Mouse (Mus musculus): ENCODE results near the gene Blnk. TPM values are rescaled to one million over a fixed set of nuclear protein-coding genes. Genes with fewer than 3 reads are reported as not detected.

Gene Blnk
- polyA plus RNA-seq, 1 experiment from 2014 or later = 1.5 TPM

DNA sequence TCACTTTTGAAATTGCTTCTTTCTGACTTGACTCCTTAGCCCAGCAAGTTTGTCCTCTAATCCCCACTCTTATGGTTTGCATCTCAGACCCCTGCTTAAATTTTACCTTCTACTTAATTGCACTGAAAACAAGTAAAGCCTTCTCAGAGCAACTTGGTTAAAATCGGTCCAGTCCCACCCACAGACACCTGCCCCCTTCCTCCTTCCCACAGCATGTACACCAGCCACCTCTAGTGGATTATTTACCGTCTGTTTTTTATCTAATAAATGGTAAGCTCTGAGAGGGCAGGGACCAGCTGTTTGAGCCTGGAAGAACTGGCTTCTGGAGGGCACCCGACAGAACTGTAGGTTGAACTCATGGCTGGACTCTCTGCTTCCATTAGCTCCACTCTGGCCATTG, 26.2 kb upstream of the Blnk start:
- Histone ChIP-seq H3K36me3 (replicated peaks) (no peaks in the 10 kb centered on the region), H3K27me3 (peaks cover 4% of the 10 kb centered on the region; the same call in 1 of the 2 replicates), H3K4me2 (no peak overlapping the region), H3K4me3 (replicated peaks) (no peak overlapping the region), H3K9me3 (replicated peaks) (no peaks in the 10 kb centered on the region), H3K9ac (no peak overlapping the region), H3K4me1 (replicated peaks) (peaks cover 3% of the 10 kb centered on the region; the same call in 1 of the 2 replicates), H3K27ac (replicated peaks) (no peak overlapping the region)
- WGBS (ENCODE audit: insufficient replicate concordance) = 51% methylated on average over 3 of the region's 3 CpGs
- no peak for ATAC-seq (ENCODE audit: insufficient read depth)

DNA sequence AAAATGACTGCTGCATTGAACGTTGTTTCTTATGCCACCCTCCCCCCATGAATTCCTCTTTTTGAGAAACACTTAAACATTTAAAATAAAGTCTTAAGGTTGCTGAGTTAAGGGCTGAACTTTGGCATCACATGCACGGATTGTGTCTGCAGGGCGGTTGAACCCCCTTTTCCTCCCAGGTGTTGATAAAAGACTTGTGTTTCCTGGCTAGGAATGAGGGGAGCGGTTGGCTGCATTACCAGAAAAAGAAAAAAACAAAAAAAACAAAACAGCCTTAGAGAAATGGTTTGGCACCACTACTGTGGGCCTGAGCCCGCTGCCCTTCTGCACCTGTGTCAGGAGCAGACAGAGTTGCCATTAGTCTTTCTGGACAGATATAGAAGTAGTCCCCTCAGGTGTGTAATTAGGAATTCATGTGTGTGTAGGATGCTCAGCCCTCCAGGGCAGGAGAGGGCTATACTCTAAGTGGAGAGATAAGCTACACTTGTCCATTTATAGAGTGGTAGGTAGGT, 24.9 kb upstream of the Blnk start:
- H3K27ac ChIP-seq (replicated peaks) = no peak overlapping the region
- H3K4me3 ChIP-seq (replicated peaks) = no peak overlapping the region
- H3K4me1 ChIP-seq (replicated peaks) = peaks cover 3% of the 10 kb centered on the region; the same call in 1 of the 2 replicates
- H3K27me3 ChIP-seq = peaks cover 8% of the 10 kb centered on the region; the same call in 1 of the 2 replicates
- no peak overlapping the region for H3K4me2 ChIP-seq
- no peak for ATAC-seq (ENCODE audit: insufficient read depth)
- H3K36me3 ChIP-seq (replicated peaks) = no peaks in the 10 kb centered on the region
- no peak overlapping the region for H3K9ac ChIP-seq
- no peaks in the 10 kb centered on the region for H3K9me3 ChIP-seq (replicated peaks)
- WGBS (ENCODE audit: insufficient replicate concordance) = 44% methylated on average over 5 of the region's 5 CpGs

DNA sequence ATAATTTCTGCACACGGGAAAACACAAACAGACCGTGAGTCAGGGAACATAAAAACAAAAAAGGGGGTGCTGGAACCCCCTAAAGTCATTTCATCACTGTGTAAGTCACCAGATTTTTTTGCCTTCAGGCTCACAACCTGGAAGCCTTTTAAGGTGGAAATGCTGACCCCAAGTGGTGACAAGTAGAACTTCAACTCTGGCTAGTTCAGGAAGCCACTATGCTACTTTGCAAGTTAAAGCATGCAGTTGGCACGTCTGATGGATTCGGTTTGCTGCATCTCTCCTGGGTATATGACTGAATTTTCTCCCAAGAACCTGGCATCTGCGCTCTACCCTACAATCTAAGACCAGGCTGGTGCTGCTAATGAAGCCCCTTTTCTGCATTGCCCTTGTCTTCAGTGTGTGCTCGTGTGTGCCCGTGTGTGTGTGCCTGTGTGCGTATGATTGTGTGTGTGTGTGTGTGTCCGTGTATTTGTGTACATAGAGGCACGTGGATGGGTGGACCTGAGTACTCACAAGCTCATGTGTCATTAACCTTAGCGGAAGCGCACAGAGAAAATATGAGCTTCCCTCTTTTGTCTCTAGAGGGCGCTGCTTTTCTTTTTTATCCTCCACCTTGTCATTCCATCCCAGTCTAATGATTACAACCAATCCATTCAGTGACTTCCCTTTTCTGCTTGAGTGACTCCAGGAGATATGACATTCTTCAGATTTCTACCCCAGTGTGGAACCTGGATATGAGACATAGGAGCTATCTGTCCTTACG, 21.8 kb upstream of the Blnk start:
- H3K4me3 ChIP-seq (replicated peaks) = 0 out of 2 replicates have a peak overlapping the region, but pooled peaks have one; percentile 20
- no peaks in the 10 kb centered on the region for H3K9me3 ChIP-seq (replicated peaks)
- WGBS (ENCODE audit: insufficient replicate concordance) = 10% methylated on average over 14 of the region's 14 CpGs
- peaks cover 3% of the 10 kb centered on the region; the same call in 1 of the 2 replicates for H3K4me1 ChIP-seq (replicated peaks)
- no peaks in the 10 kb centered on the region for H3K36me3 ChIP-seq (replicated peaks)
- H3K27ac ChIP-seq (replicated peaks) = no peak overlapping the region
- no peak overlapping the region for H3K9ac ChIP-seq
- peak; percentile 31; the same call in 1 of the 2 replicates for ATAC-seq (ENCODE audit: insufficient read depth)
- H3K4me2 ChIP-seq = peak overlapping the region; percentile 59
- H3K27me3 ChIP-seq = peaks cover 27% of the 10 kb centered on the region

DNA sequence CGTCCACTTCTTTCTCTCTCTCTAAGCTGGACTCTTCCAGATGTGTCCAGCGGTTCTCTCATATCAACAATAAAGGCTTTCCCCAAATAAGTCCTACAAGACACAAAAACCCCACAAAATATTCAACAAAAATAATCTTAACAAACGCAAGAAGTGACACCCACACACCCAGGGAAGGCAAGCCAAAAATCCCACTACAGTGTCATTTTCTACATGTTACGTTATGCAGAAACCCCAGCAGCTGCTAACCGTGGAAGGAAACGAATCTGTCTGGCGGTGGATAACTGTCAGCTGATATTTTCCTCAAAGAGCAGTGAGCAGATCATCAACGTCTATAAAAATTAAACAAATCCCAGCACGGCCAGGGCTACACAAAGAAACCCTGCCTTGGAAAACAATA, 19.7 kb upstream of the Blnk start:
- Histone ChIP-seq H3K9ac (no peak overlapping the region), H3K4me2 (no peak overlapping the region), H3K9me3 (replicated peaks) (no peaks in the 10 kb centered on the region), H3K27me3 (peaks cover 30% of the 10 kb centered on the region), H3K36me3 (replicated peaks) (no peaks in the 10 kb centered on the region), H3K4me1 (replicated peaks) (peaks cover 3% of the 10 kb centered on the region; the same call in 1 of the 2 replicates), H3K27ac (replicated peaks) (no peak overlapping the region), H3K4me3 (replicated peaks) (no peak overlapping the region)
- 16% methylated on average over 9 of the region's 9 CpGs for WGBS (ENCODE audit: insufficient replicate concordance)
- ATAC-seq (ENCODE audit: insufficient read depth) = no peak

DNA sequence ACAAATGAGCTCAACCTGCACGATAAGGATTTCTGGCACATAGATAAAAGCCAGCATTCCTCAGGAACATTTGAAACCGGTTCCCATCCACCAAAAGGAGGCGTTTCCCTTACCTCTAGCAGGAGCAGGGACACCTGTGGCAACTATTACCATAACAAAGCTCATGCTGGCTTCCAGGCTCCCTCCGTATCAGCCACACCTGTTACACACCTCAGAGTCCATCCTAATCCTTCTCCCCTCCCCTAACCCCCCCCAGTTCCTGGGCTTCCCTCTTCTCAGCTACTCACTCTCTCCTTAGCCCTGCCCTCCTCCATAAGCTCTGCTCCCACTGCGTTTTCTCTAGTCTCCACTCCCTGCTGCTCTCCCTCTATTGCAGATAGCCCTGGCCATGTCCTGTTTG, 19.3 kb upstream of the Blnk start:
- Histone ChIP-seq H3K27ac (replicated peaks) (no peak overlapping the region), H3K4me3 (replicated peaks) (no peak overlapping the region), H3K9ac (no peak overlapping the region), H3K4me1 (replicated peaks) (peaks cover 3% of the 10 kb centered on the region; the same call in 1 of the 2 replicates), H3K4me2 (no peak overlapping the region), H3K36me3 (replicated peaks) (no peaks in the 10 kb centered on the region), H3K27me3 (peaks cover 30% of the 10 kb centered on the region), H3K9me3 (replicated peaks) (no peaks in the 10 kb centered on the region)
- ATAC-seq (ENCODE audit: insufficient read depth) = no peak
- WGBS (ENCODE audit: insufficient replicate concordance) = 17% methylated on average over 5 of the region's 5 CpGs

DNA sequence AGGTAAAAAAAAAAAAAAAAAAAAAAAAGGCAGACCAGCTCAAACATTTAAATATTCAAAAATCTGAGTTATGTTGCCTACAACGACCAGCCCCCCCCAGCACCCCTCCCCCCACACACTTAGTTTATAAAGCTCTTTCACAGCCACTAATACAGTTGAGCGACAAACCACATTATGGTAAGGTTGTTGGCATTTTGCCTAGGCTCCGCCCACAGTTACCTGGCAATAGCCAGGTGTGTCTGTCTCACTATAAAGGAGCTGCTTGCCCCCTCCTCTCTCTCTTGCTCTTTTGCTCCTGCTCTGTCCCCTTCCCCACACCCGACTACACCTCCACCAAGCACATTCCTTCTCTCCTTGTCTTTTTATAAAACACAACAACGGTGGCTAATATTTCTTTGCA, 17.3 kb upstream of the Blnk start:
- H3K27ac ChIP-seq (replicated peaks) = no peak overlapping the region
- no peak overlapping the region for H3K4me3 ChIP-seq (replicated peaks)
- no peak for ATAC-seq (ENCODE audit: insufficient read depth)
- peaks cover 3% of the 10 kb centered on the region; the same call in 1 of the 2 replicates for H3K4me1 ChIP-seq (replicated peaks)
- no peak overlapping the region for H3K9ac ChIP-seq
- no peak overlapping the region for H3K4me2 ChIP-seq
- H3K36me3 ChIP-seq (replicated peaks) = no peaks in the 10 kb centered on the region
- peaks cover 29% of the 10 kb centered on the region for H3K27me3 ChIP-seq
- H3K9me3 ChIP-seq (replicated peaks) = no peaks in the 10 kb centered on the region
- WGBS (ENCODE audit: insufficient replicate concordance) = 36% methylated on average over 5 of the region's 5 CpGs

DNA sequence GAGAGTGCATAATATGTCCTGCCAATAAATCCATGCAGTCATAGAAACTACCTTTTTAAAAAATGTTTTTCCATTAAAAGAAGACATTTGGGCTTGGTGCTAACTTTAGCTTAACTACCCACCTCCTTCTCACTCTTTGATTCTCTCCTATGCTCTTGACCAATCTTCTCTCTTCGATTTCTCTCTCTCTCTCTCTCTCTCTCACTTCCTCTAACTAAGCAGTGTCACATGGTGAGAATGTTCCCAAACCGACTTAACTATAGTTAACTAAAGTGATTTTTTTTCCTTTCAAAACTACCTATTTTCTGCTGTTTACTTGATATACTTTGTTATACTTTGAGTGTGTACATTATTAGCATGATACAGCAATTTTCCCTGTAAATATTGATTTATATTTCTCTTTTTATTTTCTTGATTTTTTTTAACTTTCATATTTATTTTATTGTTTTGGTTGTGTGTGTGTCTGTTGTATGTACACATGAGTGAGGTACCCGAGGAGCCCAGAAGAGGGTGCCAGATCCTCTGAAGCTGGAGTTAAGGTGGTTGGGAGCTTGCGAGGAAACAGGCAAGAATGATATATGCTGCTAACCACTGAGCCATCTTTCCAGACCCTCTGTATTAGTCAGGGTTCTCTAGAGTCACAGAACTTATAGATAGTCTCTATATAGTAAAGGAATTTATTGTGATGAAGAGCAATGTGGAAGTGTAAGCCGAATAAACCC, 14.5 kb upstream of the Blnk start:
- WGBS (ENCODE audit: insufficient replicate concordance) = 57% methylated on average over 5 of the region's 5 CpGs
- Histone ChIP-seq H3K9ac (no peak overlapping the region), H3K4me2 (no peak overlapping the region), H3K4me1 (replicated peaks) (no peaks in the 10 kb centered on the region), H3K27me3 (peaks cover 22% of the 10 kb centered on the region), H3K27ac (replicated peaks) (no peak overlapping the region), H3K36me3 (replicated peaks) (no peaks in the 10 kb centered on the region), H3K4me3 (replicated peaks) (no peak overlapping the region), H3K9me3 (replicated peaks) (no peaks in the 10 kb centered on the region)
- no peak for ATAC-seq (ENCODE audit: insufficient read depth)

DNA sequence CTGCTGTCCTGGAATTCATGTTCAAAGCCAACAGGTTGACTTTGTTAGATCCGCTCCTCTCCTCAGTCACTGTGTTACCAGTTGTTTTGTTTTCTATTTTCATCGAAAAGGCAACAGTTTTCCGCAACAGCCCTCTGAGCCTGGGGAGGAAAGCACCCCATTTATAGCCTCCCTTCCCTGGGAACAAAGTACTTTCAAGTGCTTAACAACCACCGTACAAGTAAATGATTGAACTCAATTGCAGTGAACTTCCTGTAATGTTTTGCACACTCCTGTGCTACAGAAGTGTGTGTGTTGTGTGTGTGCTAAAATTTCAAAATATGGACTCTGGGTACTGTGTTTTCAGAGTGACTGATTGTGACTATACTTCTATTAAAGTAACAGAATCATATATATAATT, 13.4 kb upstream of the Blnk start:
- Histone ChIP-seq H3K36me3 (replicated peaks) (no peaks in the 10 kb centered on the region), H3K4me1 (replicated peaks) (no peaks in the 10 kb centered on the region), H3K27ac (replicated peaks) (no peak overlapping the region), H3K27me3 (peaks cover 11% of the 10 kb centered on the region), H3K9me3 (replicated peaks) (no peaks in the 10 kb centered on the region), H3K9ac (no peak overlapping the region), H3K4me2 (no peak overlapping the region), H3K4me3 (replicated peaks) (no peak overlapping the region)
- 56% methylated on average over 4 of the region's 4 CpGs for WGBS (ENCODE audit: insufficient replicate concordance)
- no peak for ATAC-seq (ENCODE audit: insufficient read depth)

DNA sequence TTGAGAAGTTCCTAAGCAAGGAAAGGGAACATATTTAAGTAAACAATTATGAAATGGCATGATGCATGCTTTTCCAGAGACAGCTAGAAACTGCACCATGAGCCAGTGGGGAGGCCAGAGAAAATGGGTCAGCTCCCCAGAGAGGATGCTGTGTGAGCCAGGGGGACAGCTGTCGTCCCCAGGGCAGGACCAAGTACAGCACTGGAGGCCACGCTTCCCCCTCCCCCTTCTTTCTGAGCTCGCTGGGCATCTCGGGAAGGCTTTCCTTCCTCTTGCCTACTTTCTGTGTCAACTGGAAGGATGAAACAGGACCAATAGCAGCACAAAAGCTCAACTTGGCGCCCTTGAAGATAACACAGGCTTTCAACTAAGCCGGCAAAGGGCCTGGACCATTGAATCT, 13.0 kb upstream of the Blnk start:
- H3K27ac ChIP-seq (replicated peaks) = no peak overlapping the region
- no peak for ATAC-seq (ENCODE audit: insufficient read depth)
- H3K36me3 ChIP-seq (replicated peaks) = no peaks in the 10 kb centered on the region
- H3K4me2 ChIP-seq = no peak overlapping the region
- H3K9me3 ChIP-seq (replicated peaks) = no peaks in the 10 kb centered on the region
- H3K4me3 ChIP-seq (replicated peaks) = no peak overlapping the region
- 38% methylated on average over 6 of the region's 6 CpGs for WGBS (ENCODE audit: insufficient replicate concordance)
- peaks cover 8% of the 10 kb centered on the region; the same call in 1 of the 2 replicates for H3K27me3 ChIP-seq
- no peaks in the 10 kb centered on the region for H3K4me1 ChIP-seq (replicated peaks)
- no peak overlapping the region for H3K9ac ChIP-seq

DNA sequence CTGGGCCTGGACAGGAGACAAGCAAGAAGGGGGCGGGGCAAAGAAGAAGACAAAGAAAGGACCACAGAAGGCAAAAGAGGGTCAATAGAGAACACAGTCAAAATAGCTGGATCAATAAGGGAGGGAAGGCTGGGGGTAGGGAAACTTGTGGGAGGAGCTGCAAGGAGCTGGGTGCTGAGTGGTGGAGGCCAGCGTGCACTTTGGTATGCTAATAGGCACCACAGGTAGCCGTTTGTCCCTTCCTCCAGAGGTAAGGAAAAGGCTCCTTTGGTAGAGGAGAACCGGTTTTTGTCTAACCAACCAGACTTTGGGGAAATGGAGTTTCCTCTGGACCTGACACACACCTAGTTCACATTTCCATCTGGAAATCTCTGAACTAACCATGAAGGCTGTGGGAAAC, 12.3 kb upstream of the Blnk start:
- no peaks in the 10 kb centered on the region for H3K9me3 ChIP-seq (replicated peaks)
- no peaks in the 10 kb centered on the region for H3K4me1 ChIP-seq (replicated peaks)
- no peak overlapping the region for H3K27ac ChIP-seq (replicated peaks)
- H3K9ac ChIP-seq = no peak overlapping the region
- no peak overlapping the region for H3K4me3 ChIP-seq (replicated peaks)
- WGBS (ENCODE audit: insufficient replicate concordance) = 44% methylated on average over 4 of the region's 4 CpGs
- H3K36me3 ChIP-seq (replicated peaks) = no peaks in the 10 kb centered on the region
- peaks cover 8% of the 10 kb centered on the region; the same call in 1 of the 2 replicates for H3K27me3 ChIP-seq
- no peak overlapping the region for H3K4me2 ChIP-seq
- no peak for ATAC-seq (ENCODE audit: insufficient read depth)

DNA sequence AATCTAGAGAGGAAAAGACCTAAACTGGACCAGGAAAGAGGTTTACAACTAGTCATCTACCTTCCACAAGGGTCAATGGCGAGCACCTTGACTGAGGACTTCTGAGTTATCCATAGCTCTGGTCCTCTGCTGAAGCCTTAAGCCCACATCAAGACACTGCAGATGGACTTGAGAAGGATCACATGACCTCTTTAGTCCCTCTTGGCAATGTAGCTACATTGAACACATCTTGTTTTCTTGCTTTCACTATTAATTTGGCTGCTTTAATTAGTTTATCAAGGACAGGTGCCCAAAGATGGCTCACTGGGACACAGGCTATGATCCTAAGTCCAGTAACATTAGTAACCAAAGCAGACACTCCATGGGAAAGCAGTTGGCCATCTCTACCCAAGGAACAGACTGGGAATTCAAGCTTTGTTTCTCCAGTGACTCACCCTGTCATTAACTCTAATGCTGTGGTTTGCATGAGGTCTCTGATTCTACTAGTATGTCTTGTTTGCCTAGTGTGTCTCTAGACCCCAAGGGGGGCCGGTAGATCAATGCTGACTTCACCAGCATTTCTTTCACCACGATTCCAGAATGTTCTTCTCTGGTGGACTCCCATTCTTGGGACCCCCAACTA, 9.5 kb upstream of the Blnk start:
- no peak overlapping the region for H3K4me3 ChIP-seq (replicated peaks)
- no peak for ATAC-seq (ENCODE audit: insufficient read depth)
- H3K4me2 ChIP-seq = no peak overlapping the region
- no peak overlapping the region for H3K9ac ChIP-seq
- peaks cover 13% of the 10 kb centered on the region for H3K4me1 ChIP-seq (replicated peaks)
- 0 out of 2 replicates have a peak, but pooled peaks cover 3% of the 10 kb centered on the region for H3K27me3 ChIP-seq
- no peaks in the 10 kb centered on the region for H3K9me3 ChIP-seq (replicated peaks)
- H3K27ac ChIP-seq (replicated peaks) = no peak overlapping the region
- H3K36me3 ChIP-seq (replicated peaks) = no peaks in the 10 kb centered on the region
- WGBS (ENCODE audit: insufficient replicate concordance) = 61% methylated on average over 3 of the region's 3 CpGs
